Mouse (Mus musculus) T-cell, adult 66 days (primary cell): ENCODE results near the gene Ptprb. TPM values are rescaled to one million over a fixed set of nuclear protein-coding genes. Genes with fewer than 3 reads are reported as not detected.

Source experiments
- total RNA-seq, 2 experiments: library from RNA; stranded (reverse); gene quantifications; 3 replicates in 1 of 2; 4 replicates in 1 of 2; pipeline ENCODE4 v1.2.4; 2023

The Ptprb gene
- total RNA-seq: not detected

DNA sequence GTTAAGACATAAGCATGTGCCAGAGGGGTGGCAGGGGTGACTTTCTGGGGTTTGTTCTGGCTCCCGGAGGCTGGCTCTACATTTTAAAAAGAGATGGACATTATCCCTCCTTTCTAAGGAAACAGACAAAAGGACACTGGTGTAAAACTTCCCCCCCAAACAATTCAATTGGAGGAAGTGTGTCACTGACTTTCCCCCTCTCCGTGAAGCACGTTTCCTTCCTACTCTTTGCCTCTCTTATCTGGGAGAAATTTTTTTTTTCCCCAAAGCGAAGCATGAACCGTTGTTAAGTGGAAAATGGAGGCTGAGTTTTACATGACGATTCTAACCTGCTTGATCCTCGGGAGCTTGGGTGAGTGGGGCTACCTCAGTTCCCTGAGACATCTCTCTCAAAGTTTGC is at the start of gene Ptprb:
Ptprb (plus strand) TSS at position 244 of the 400 bp plus-strand sequence.

Other genes starting within 250 kb of the Ptprb start
- not detected for gene 4933416C03Rik, start 161.6 kb upstream of the Ptprb start, total RNA-seq
- 10 to 100 TPM; 11.3 to 15.7 TPM for gene Kcnmb4, start 198.4 kb downstream of the Ptprb start, total RNA-seq